Mouse (Mus musculus): ENCODE results near the gene Stab1. TPM values are rescaled to one million over a fixed set of nuclear protein-coding genes. Genes with fewer than 3 reads are reported as not detected.

Gene Stab1
- total and polyA plus RNA-seq, 2 experiments from 2014 or later, result 11.7 to 25.5 TPM

GRCm38 (mm10) chr14:31172781-31173455 is 4.5 kb upstream of the Stab1 start:
- Histone ChIP-seq H3K9me3 (ENCODE audit: low read length) (no peaks in the 10 kb centered on the region), H3K4me1 (ENCODE audit: insufficient read depth, low read length) (no peaks in the 10 kb centered on the region), H3K27ac (ENCODE audit: low read depth, low read length) (no peak overlapping the region), H3K4me3 (ENCODE audit: low read depth, low read length) (no peak overlapping the region), H3K36me3 (ENCODE audit: insufficient read depth, low read length) (peaks cover 75% of the 10 kb centered on the region), H3K4me2 (ENCODE audit: low read depth, low read length, poor library complexity, severe bottlenecking) (no peak overlapping the region), H3K9ac (replicated peaks; ENCODE audit: low read length, poor library complexity, severe bottlenecking) (no peak overlapping the region), H3K27me3 (ENCODE audit: insufficient read depth, low read length) (no peaks in the 10 kb centered on the region)
- no peak for ATAC-seq (ENCODE audit: low FRiP score)
- no peak for TF ChIP-seq CTCF (IDR thresholded peaks at IDR 0.05)
- WGBS, result 91% methylated on average over 18 of the region's 18 CpGs
- no peak for DNase-seq (ENCODE audit: low spot score)

GRCm38 (mm10) chr14:31171821-31172220 is 3.4 kb upstream of the Stab1 start:
- Histone ChIP-seq H3K27ac (ENCODE audit: low read depth, low read length) (no peak overlapping the region), H3K36me3 (ENCODE audit: insufficient read depth, low read length) (peaks cover 64% of the 10 kb centered on the region), H3K27me3 (ENCODE audit: insufficient read depth, low read length) (no peaks in the 10 kb centered on the region), H3K4me1 (ENCODE audit: insufficient read depth, low read length) (no peaks in the 10 kb centered on the region), H3K9me3 (ENCODE audit: low read length) (no peaks in the 10 kb centered on the region), H3K4me3 (ENCODE audit: low read depth, low read length) (no peak overlapping the region), H3K9ac (replicated peaks; ENCODE audit: low read length, poor library complexity, severe bottlenecking) (no peak overlapping the region), H3K4me2 (ENCODE audit: low read depth, low read length, poor library complexity, severe bottlenecking) (no peak overlapping the region)
- DNase-seq (ENCODE audit: low spot score) (no peak), ATAC-seq (ENCODE audit: low FRiP score) (no peak)
- WGBS, result 96% methylated on average over 15 of the region's 15 CpGs
- no peak for TF ChIP-seq CTCF (IDR thresholded peaks at IDR 0.05)

- Histone ChIP-seq H3K27me3 (ENCODE audit: insufficient read depth, low read length) (no peaks in the 10 kb centered on the region), H3K4me3 (ENCODE audit: low read depth, low read length) (no peak overlapping the region), H3K4me2 (ENCODE audit: low read depth, low read length, poor library complexity, severe bottlenecking) (no peak overlapping the region), H3K9me3 (ENCODE audit: low read length) (no peaks in the 10 kb centered on the region), H3K36me3 (ENCODE audit: insufficient read depth, low read length) (peaks cover 59% of the 10 kb centered on the region), H3K9ac (replicated peaks; ENCODE audit: low read length, poor library complexity, severe bottlenecking) (no peak overlapping the region), H3K27ac (ENCODE audit: low read depth, low read length) (no peak overlapping the region), H3K4me1 (ENCODE audit: insufficient read depth, low read length) (no peaks in the 10 kb centered on the region)
- 75% methylated on average over 11 of the region's 11 CpGs for WGBS
- ATAC-seq (ENCODE audit: low FRiP score), result no peak
- no peak for TF ChIP-seq CTCF (IDR thresholded peaks at IDR 0.05)
- no peak for DNase-seq (ENCODE audit: low spot score)
Measured at GRCm38 (mm10) chr14:31171386-31171785, 2.9 kb upstream of the Stab1 start.

GRCm38 (mm10) chr14:31170963-31171362 is 2.5 kb upstream of the Stab1 start:
- WGBS, result 91% methylated on average over 13 of the region's 13 CpGs
- no peaks in the 10 kb centered on the region for H3K27me3 ChIP-seq (ENCODE audit: insufficient read depth, low read length)
- no peaks in the 10 kb centered on the region for H3K4me1 ChIP-seq (ENCODE audit: insufficient read depth, low read length)
- TF ChIP-seq CTCF (IDR thresholded peaks at IDR 0.05), result no peak
- H3K4me2 ChIP-seq (ENCODE audit: low read depth, low read length, poor library complexity, severe bottlenecking), result no peak overlapping the region
- peaks cover 55% of the 10 kb centered on the region for H3K36me3 ChIP-seq (ENCODE audit: insufficient read depth, low read length)
- H3K27ac ChIP-seq (ENCODE audit: low read depth, low read length), result no peak overlapping the region
- no peaks in the 10 kb centered on the region for H3K9me3 ChIP-seq (ENCODE audit: low read length)
- DNase-seq (ENCODE audit: low spot score), result no peak
- ATAC-seq (ENCODE audit: low FRiP score), result no peak
- H3K4me3 ChIP-seq (ENCODE audit: low read depth, low read length), result no peak overlapping the region
- no peak overlapping the region for H3K9ac ChIP-seq (replicated peaks; ENCODE audit: low read length, poor library complexity, severe bottlenecking)

GRCm38 (mm10) chr14:31169508-31169907 is 1.1 kb upstream of the Stab1 start:
- no peak overlapping the region for H3K27ac ChIP-seq (ENCODE audit: low read depth, low read length)
- H3K27me3 ChIP-seq (ENCODE audit: insufficient read depth, low read length), result no peaks in the 10 kb centered on the region
- no peak for DNase-seq (ENCODE audit: low spot score)
- peaks cover 41% of the 10 kb centered on the region for H3K36me3 ChIP-seq (ENCODE audit: insufficient read depth, low read length)
- no peak for ATAC-seq (ENCODE audit: low FRiP score)
- no peak for TF ChIP-seq CTCF (IDR thresholded peaks at IDR 0.05)
- no peaks in the 10 kb centered on the region for H3K9me3 ChIP-seq (ENCODE audit: low read length)
- H3K9ac ChIP-seq (replicated peaks; ENCODE audit: low read length, poor library complexity, severe bottlenecking), result no peak overlapping the region
- no peaks in the 10 kb centered on the region; the same call in 1 of the 2 replicates for H3K4me1 ChIP-seq (ENCODE audit: insufficient read depth, low read length)
- H3K4me2 ChIP-seq (ENCODE audit: low read depth, low read length, poor library complexity, severe bottlenecking), result no peak overlapping the region
- WGBS, result 85% methylated on average over 6 of the region's 6 CpGs
- H3K4me3 ChIP-seq (ENCODE audit: low read depth, low read length), result no peak overlapping the region

GRCm38 (mm10) chr14:31166827-31167226 is 1.6 kb downstream of the Stab1 start:
- no peak for ATAC-seq (ENCODE audit: low FRiP score)
- Histone ChIP-seq H3K4me2 (ENCODE audit: low read depth, low read length, poor library complexity, severe bottlenecking) (no peak overlapping the region), H3K9ac (replicated peaks; ENCODE audit: low read length, poor library complexity, severe bottlenecking) (no peak overlapping the region), H3K4me1 (ENCODE audit: insufficient read depth, low read length) (no peaks in the 10 kb centered on the region; the same call in 1 of the 2 replicates), H3K9me3 (ENCODE audit: low read length) (no peaks in the 10 kb centered on the region), H3K4me3 (ENCODE audit: low read depth, low read length) (no peak overlapping the region), H3K27ac (ENCODE audit: low read depth, low read length) (no peak overlapping the region), H3K36me3 (ENCODE audit: insufficient read depth, low read length) (peaks cover 15% of the 10 kb centered on the region), H3K27me3 (ENCODE audit: insufficient read depth, low read length) (no peaks in the 10 kb centered on the region)
- TF ChIP-seq CTCF (IDR thresholded peaks at IDR 0.05), result no peak
- WGBS, result 55% methylated on average over 9 of the region's 9 CpGs
- no peak for DNase-seq (ENCODE audit: low spot score)

Measured in midbrain, postnatal 0 days (tissue).